Mouse (Mus musculus): ENCODE results near the gene Rsph3b. TPM values are rescaled to one million over a fixed set of nuclear protein-coding genes. Genes with fewer than 3 reads are reported as not detected.
"Not testable (repeated sequence)": the region's sequence is repeated elsewhere in the genome, so short reads cannot be mapped to it uniquely, and the experiment has no call there.

Gene Rsph3b
- 54.5 and 58.5 TPM in 2 replicates for polyA plus RNA-seq (2016; fragmentation: Nextera tagmentation; extraction: Ambion mirVana)

DNA sequence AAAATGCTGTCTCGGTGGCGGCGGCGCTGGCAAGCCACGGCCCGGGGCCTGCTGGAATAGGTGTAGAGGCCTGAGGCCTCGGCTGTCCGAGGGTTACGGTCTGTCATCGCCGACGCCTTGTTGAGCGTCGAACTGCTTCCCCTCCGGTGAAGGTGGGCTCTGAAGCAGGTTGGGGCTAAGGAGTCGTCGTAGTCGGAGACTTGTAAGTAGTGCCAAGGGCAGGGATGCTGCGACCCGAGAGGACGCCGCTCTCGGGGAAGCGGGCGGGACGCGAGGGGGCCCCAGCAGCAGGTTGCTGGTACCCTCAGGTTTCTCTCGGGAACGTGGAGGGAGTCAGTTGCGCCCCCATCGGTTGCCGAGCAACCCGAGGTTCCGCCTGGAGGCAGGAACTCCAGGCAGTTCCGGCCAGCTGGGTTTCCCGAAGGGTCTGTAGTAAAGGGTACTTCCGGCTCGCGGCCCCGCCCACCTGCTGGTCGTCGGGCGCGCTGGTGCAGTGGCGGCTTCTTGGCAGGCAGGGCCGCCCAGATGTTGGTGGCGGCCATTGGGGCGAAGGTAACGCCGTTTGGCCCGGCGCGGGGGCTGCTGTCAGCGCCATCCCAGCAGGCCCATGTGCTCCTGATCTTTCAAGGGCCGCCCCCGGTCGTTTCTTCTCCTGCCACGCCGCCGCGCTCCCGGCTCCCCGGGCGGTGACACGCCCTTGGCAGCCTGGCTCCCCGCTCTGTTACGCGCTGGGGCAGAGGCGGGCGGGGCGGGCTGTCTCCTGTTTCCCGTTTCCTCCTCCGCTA lies at the start of gene Rsph3b:
Gene Rsph3b, minus strand, starts transcription at position 699 of the 785 bp plus-strand sequence.
- under 1% methylated on average over 63 of the region's 73 CpGs for WGBS
- not testable (repeated sequence) for H3K36me3 ChIP-seq; H3K4me1 ChIP-seq (replicated peaks); H3K9me3 ChIP-seq (replicated peaks); H3K27me3 ChIP-seq (replicated peaks)
- Histone ChIP-seq H3K27ac (ENCODE audit: poor library complexity, severe bottlenecking) (peak within 1 kb of the TSS; percentile 96), H3K4me2 (peak within 1 kb of the TSS; percentile 77), H3K9ac (peak within 1 kb of the TSS; percentile 79), H3K4me3 (peak within 1 kb of the TSS; percentile 71)
- ATAC-seq (ENCODE audit: insufficient number of reproducible peaks, low FRiP score), result peak; percentile 94

DNA sequence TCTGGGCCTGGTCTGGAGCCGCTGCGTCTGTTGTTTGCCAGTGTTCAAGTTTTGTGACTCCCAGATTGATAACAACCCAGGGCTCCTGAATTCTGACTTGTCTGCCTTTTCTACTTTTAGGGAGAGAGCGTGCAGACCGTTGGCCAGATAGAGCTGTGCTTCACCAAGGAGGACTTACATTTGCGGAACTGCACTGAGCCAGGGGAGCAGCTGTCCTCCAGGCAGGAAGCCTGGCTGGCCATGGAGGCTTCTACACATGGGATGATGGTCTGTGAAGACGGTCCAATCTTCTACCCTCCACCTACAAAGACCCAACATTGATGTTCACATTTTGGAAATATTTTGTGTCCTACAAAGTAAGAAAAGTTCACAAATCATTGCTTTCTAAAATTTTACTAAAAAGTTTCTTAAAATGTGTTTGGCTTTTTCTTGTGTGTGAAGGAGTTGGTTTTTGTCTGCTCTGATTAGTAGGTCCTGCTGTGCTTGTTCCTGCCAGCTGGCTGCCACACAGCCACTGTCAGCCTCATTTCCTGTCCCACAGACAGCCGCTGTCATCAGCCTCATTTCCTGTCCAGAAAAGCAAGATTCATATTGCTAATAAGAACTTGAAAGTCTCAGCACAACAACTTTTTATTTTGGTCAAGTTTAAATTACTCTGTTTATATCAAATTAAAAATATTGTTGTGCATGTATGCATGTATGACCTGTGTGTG lies 49.5 kb upstream of the Rsph3b start:
- not testable (repeated sequence) for ATAC-seq (ENCODE audit: insufficient number of reproducible peaks, low FRiP score); H3K27ac ChIP-seq (ENCODE audit: poor library complexity, severe bottlenecking); H3K4me3 ChIP-seq; H3K27me3 ChIP-seq (replicated peaks); H3K4me2 ChIP-seq; H3K36me3 ChIP-seq; H3K9me3 ChIP-seq (replicated peaks); H3K4me1 ChIP-seq (replicated peaks); H3K9ac ChIP-seq
- WGBS, result 42% methylated on average over 2 of the region's 7 CpGs

DNA sequence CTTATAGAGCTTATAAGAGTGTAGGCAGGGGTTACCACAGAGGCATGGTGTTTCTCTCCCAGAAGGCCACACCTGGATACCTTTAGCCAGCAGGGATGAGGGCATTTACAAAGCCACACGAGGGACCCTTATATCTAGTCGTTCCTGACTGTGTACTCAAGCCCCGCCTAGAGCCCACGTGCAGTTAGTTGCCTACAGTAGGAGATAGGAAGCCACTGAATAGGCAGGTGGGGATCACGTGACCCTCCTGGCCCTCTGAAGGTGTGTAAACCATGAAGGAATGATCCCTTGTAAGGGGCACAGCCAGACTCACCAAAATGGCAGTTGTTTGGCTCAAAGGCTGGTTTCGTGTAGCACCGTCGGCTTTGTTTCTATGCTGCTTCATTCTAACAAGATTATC lies 48.3 kb upstream of the Rsph3b start:
- H3K4me2 ChIP-seq, result not testable (repeated sequence)
- 82% methylated on average over 8 of the region's 8 CpGs for WGBS

DNA sequence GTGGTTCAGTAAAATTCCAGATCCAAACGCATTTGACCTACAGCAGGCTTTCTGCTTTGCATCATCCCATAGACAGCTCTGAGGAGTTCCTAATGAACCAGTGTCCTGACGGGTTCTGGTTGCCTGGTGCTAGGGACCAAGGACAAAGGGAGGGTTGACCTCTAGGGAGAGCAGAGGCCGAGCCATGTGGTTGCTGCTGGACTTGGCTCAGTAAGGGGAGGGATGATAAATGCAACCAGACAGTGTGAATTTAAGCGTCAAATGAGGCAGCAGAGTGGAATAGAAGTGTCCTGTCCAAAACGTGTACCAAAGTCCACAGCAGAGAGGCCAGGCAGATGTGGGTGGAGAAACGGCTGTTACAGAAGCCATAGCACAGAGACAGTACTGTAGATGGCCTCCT lies 47.0 kb upstream of the Rsph3b start:
- H3K27me3 ChIP-seq (replicated peaks); H3K9ac ChIP-seq; H3K4me1 ChIP-seq (replicated peaks); ATAC-seq (ENCODE audit: insufficient number of reproducible peaks, low FRiP score); H3K9me3 ChIP-seq (replicated peaks); H3K4me2 ChIP-seq; H3K27ac ChIP-seq (ENCODE audit: poor library complexity, severe bottlenecking); H3K4me3 ChIP-seq; H3K36me3 ChIP-seq: not testable (repeated sequence)
- WGBS, result no CpG with 5 or more reads among the region's 6 CpGs

More for the DNA sequence above, 48.3 kb upstream of the Rsph3b start:
- H3K9me3 ChIP-seq (replicated peaks); H3K4me1 ChIP-seq (replicated peaks); H3K27ac ChIP-seq (ENCODE audit: poor library complexity, severe bottlenecking); ATAC-seq (ENCODE audit: insufficient number of reproducible peaks, low FRiP score); H3K36me3 ChIP-seq; H3K27me3 ChIP-seq (replicated peaks); H3K9ac ChIP-seq; H3K4me3 ChIP-seq: not testable (repeated sequence)

DNA sequence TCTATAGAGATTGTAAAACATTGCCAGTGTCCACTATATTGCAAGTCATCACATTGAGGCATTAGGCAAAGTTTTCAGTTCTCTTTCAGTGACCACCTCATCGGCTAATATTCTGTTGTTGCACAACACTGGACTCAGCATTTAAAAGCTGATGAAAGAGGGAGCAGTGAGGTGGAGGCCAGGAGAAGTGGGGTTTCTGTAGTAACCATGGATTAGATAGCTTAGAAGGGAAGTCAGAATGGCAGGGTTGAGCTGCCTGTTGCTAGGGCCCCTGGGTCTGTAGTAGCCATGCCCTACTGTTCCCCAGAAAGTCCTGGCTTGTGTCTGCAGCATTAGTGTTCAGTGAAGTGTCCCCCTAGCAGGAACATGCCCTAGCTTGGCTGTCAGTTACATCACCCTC lies 37.6 kb upstream of the Rsph3b start:
- H3K4me2 ChIP-seq; H3K27me3 ChIP-seq (replicated peaks); H3K36me3 ChIP-seq; ATAC-seq (ENCODE audit: insufficient number of reproducible peaks, low FRiP score); H3K9me3 ChIP-seq (replicated peaks); H3K27ac ChIP-seq (ENCODE audit: poor library complexity, severe bottlenecking); H3K9ac ChIP-seq; H3K4me3 ChIP-seq; H3K4me1 ChIP-seq (replicated peaks): not testable (repeated sequence)
- 89% methylated on average over 1 of the region's 1 CpGs for WGBS

DNA sequence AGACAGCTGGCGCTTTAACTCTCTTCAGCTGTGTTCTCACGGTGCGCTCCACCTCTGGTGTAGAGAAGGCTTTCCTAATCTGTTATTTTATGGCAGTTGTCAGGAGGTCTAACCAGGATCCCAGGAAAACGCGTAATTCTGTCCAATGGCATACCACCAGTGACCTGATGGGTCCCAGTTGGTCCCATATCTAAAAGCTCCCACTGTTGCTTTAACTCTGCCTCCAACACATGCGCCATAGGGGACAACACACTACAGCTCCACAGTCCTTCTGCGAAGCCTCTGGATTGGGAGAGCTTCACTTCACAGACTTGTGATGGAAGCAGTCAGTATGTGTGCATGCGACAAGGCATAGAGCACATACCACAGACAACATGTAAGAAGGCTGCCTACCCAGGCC lies 31.7 kb upstream of the Rsph3b start:
- not testable (repeated sequence) for H3K9me3 ChIP-seq (replicated peaks); H3K4me3 ChIP-seq; H3K27me3 ChIP-seq (replicated peaks); H3K36me3 ChIP-seq; H3K4me1 ChIP-seq (replicated peaks); H3K9ac ChIP-seq; ATAC-seq (ENCODE audit: insufficient number of reproducible peaks, low FRiP score); H3K4me2 ChIP-seq; H3K27ac ChIP-seq (ENCODE audit: poor library complexity, severe bottlenecking)
- 90% methylated on average over 5 of the region's 8 CpGs for WGBS

DNA sequence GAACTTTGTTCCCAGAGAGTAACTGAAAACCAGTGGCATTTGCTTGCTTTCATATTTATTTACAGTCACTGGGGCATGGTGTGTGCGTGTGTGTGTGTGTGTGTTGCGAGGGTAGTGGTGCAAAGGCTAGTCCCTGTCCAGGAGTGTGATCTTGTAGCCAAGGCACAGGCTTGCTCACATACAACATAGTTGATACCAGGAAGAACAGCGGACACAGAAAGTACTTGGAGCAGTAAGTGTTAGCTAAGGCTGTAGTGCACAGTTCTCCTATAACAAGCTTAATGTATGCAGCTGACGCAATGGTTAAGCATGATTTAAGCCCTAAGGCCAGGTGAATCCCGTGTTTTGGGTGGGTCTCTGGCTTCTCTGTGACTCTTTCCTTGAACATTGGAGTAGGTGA lies 30.9 kb upstream of the Rsph3b start:
- H3K36me3 ChIP-seq; ATAC-seq (ENCODE audit: insufficient number of reproducible peaks, low FRiP score); H3K9me3 ChIP-seq (replicated peaks); H3K4me1 ChIP-seq (replicated peaks); H3K27ac ChIP-seq (ENCODE audit: poor library complexity, severe bottlenecking); H3K27me3 ChIP-seq (replicated peaks): not testable (repeated sequence)
- H3K9ac ChIP-seq, result peak overlapping the region; percentile 82
- H3K4me3 ChIP-seq, result peak overlapping the region; percentile 69
- 29% methylated on average over 5 of the region's 5 CpGs for WGBS
- peak overlapping the region; percentile 67 for H3K4me2 ChIP-seq

DNA sequence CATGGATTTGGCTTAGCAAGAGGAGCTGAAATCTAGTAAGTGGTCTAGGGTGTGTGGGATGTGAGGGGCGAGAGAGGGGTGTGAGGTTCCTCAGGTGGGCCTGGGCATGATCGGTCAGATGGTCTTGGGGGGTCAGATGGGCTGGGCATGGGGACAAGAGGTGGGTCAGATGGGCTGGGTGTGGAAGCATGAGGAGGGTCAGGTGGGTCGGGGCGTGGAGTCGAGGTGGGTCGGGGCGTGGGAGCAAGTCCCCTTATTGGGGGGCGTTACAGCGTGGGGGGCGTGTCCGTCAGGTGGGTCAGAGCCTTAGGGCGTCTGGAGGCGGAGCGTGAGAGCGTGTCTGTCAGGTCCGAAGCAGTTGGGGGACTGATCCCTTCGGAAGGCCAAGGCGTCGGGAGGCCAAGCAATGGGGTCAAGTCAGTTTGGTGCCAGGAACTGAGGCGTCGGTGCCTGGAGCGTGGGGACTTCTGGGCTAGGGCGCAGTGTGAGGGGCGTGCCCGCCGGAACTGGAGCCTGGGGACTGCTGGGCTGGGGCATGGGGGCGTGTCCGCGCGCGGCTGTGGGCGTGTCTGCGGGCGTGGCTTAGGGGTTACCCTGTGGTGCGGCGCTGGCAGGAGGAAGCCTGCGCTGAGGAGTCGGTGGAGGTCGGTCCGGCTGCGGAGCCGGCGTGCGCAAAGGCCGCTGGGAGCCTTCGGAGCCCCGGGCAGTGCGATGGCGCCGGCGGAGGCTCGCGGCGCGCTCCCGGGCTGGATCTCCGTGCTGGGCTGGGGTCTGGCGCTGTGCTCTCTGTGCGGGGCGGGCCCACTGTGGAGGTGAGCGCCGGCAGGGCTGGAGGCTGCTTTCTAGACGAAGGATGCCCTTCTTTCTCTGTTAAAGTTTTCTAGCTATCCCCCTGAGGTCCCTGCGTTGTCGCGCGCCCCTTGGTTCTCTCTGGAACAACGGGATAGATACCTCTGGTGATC lies 30.1 kb upstream of the Rsph3b start, which contains the start of gene Gm49721:
Gene Gm49721, plus strand, starts transcription at position 618 of the 962 bp plus-strand sequence.
- not testable (repeated sequence) for H3K4me1 ChIP-seq (replicated peaks); H3K9me3 ChIP-seq (replicated peaks); H3K36me3 ChIP-seq; H3K27me3 ChIP-seq (replicated peaks)
- Histone ChIP-seq H3K27ac (ENCODE audit: poor library complexity, severe bottlenecking) (peak within 1 kb of the TSS; percentile 54; the same call in 1 of the 2 replicates), H3K4me2 (peak within 1 kb of the TSS; percentile 67), H3K9ac (peak within 1 kb of the TSS; percentile 82), H3K4me3 (peak within 1 kb of the TSS; percentile 69)
- WGBS, result under 1% methylated on average over 54 of the region's 68 CpGs
- ATAC-seq (ENCODE audit: insufficient number of reproducible peaks, low FRiP score), result peak; percentile 99

DNA sequence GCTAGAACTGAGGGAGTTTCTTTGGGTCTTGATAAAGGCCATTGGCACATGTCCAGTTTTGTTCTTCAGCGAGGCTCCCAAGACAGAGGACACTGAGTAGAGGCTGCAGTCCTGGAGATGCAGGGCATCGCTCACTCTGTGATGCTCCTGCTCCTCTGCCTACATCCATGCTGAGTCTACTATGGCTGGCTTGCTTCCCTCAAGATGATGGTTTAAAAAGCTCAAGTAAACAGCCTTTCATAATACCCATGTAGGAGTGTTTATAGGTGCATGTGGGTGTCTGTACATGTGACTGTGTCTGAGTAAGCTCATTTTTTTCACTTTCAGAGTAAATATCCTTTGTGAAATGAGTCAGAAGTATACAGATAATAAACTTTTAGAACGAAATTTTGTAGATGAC lies 26.5 kb upstream of the Rsph3b start:
- not testable (repeated sequence) for H3K4me2 ChIP-seq; H3K4me3 ChIP-seq; H3K9ac ChIP-seq; H3K27me3 ChIP-seq (replicated peaks); ATAC-seq (ENCODE audit: insufficient number of reproducible peaks, low FRiP score); H3K36me3 ChIP-seq; H3K27ac ChIP-seq (ENCODE audit: poor library complexity, severe bottlenecking); H3K4me1 ChIP-seq (replicated peaks); H3K9me3 ChIP-seq (replicated peaks)
- 45% methylated on average over 3 of the region's 3 CpGs for WGBS

DNA sequence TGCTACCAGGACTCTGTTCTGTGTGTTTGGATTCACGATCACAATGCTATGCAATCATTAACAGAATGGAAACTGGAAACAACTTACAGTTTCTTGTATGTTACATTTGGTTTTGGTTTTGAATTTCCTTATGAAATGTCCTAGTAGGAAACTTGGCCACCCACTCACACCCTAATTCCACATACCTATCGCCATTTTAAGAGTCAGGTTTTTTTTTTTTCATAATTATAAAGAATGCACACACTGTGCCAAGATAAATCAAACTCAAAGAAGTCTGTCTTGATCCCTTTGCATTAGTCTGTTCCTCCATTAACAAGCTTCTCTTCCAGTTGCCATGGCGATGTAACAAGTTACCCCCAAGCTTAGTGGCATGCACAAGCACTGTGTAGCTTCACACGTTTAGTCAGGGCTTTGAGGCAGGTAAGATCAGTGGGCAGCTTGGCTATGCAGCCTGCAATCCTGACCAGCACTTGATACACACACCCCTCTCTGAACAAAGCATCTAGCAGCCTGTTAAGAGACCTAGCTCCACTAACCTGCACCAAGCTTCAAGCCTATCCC lies 24.4 kb upstream of the Rsph3b start:
- H3K4me1 ChIP-seq (replicated peaks); H3K9me3 ChIP-seq (replicated peaks); H3K27me3 ChIP-seq (replicated peaks); H3K27ac ChIP-seq (ENCODE audit: poor library complexity, severe bottlenecking); H3K4me3 ChIP-seq; ATAC-seq (ENCODE audit: insufficient number of reproducible peaks, low FRiP score); H3K4me2 ChIP-seq; H3K9ac ChIP-seq; H3K36me3 ChIP-seq: not testable (repeated sequence)
- 65% methylated on average over 4 of the region's 4 CpGs for WGBS
